Mouse (Mus musculus): ENCODE data around the gene Phgr1. TPM values are rescaled to one million over a fixed set of nuclear protein-coding genes. Genes with fewer than 3 reads are reported as not detected.

Gene Phgr1
- not detected in 2 replicates for polyA plus RNA-seq (2016; fragmentation: Nextera tagmentation; extraction: Ambion mirVana)

GRCm38 (mm10) chr2:118772158-118772874 is at the start of gene Phgr1:
Gene Phgr1, plus strand, starts transcription at chr2:118772769.
- no peaks in the 10 kb centered on the region for H3K4me1 ChIP-seq
- no peak within 1 kb of the TSS for H3K4me3 ChIP-seq
- no peaks in the 10 kb centered on the region for H3K36me3 ChIP-seq (replicated peaks)
- DNase-seq (ENCODE audit: low spot score) = no peak
- H3K9me3 ChIP-seq = no peaks in the 10 kb centered on the region
- whole genome bisulfite sequencing = 79% methylated on average over 6 of the region's 6 CpGs
- no peak within 1 kb of the TSS for H3K27ac ChIP-seq (replicated peaks)
- H3K27me3 ChIP-seq (replicated peaks; ENCODE audit: low read depth, poor library complexity, severe bottlenecking) = 0 out of 2 replicates have a peak, but pooled peaks cover 14% of the 10 kb centered on the region

GRCm38 (mm10) chr2:118723693-118724486 is 48.7 kb upstream of the Phgr1 start:
- no peak overlapping the region for H3K4me3 ChIP-seq
- no peaks in the 10 kb centered on the region for H3K9me3 ChIP-seq
- H3K27me3 ChIP-seq (replicated peaks; ENCODE audit: low read depth, poor library complexity, severe bottlenecking) = peaks cover 68% of the 10 kb centered on the region
- H3K36me3 ChIP-seq (replicated peaks) = no peaks in the 10 kb centered on the region
- no peak overlapping the region for H3K27ac ChIP-seq (replicated peaks)
- DNase-seq (ENCODE audit: low spot score) = no peak
- WGBS = 82% methylated on average over 15 of the region's 15 CpGs
- H3K4me1 ChIP-seq = peaks cover 11% of the 10 kb centered on the region

- Histone ChIP-seq H3K4me1 (peaks cover 15% of the 10 kb centered on the region), H3K9me3 (no peaks in the 10 kb centered on the region), H3K4me3 (no peak overlapping the region), H3K27ac (replicated peaks) (no peak overlapping the region), H3K36me3 (replicated peaks) (no peaks in the 10 kb centered on the region), H3K27me3 (replicated peaks; ENCODE audit: low read depth, poor library complexity, severe bottlenecking) (peaks cover 74% of the 10 kb centered on the region)
- no peak for DNase-seq (ENCODE audit: low spot score)
- 85% methylated on average over 4 of the region's 4 CpGs for WGBS
Observed at GRCm38 (mm10) chr2:118725511-118725910, 47.1 kb upstream of the Phgr1 start.

GRCm38 (mm10) chr2:118726873-118727272 is 45.7 kb upstream of the Phgr1 start:
- 80% methylated on average over 2 of the region's 2 CpGs for WGBS
- Histone ChIP-seq H3K27ac (replicated peaks) (no peak overlapping the region), H3K4me3 (no peak overlapping the region), H3K36me3 (replicated peaks) (no peaks in the 10 kb centered on the region), H3K9me3 (no peaks in the 10 kb centered on the region), H3K27me3 (replicated peaks; ENCODE audit: low read depth, poor library complexity, severe bottlenecking) (peaks cover 87% of the 10 kb centered on the region), H3K4me1 (peaks cover 15% of the 10 kb centered on the region)
- DNase-seq (ENCODE audit: low spot score) = no peak

- H3K4me3 ChIP-seq = peak overlapping the region; percentile 12; the same call in 1 of the 2 replicates
- no peaks in the 10 kb centered on the region for H3K36me3 ChIP-seq (replicated peaks)
- peaks cover 90% of the 10 kb centered on the region for H3K27me3 ChIP-seq (replicated peaks; ENCODE audit: low read depth, poor library complexity, severe bottlenecking)
- H3K4me1 ChIP-seq = peaks cover 15% of the 10 kb centered on the region
- no peak for DNase-seq (ENCODE audit: low spot score)
- no peaks in the 10 kb centered on the region for H3K9me3 ChIP-seq
- 21% methylated on average over 9 of the region's 9 CpGs for WGBS
- 0 out of 2 replicates have a peak overlapping the region, but pooled peaks have one; percentile 40 for H3K27ac ChIP-seq (replicated peaks)
Observed at GRCm38 (mm10) chr2:118727911-118728310, 44.7 kb upstream of the Phgr1 start.

GRCm38 (mm10) chr2:118728337-118728736 is 44.2 kb upstream of the Phgr1 start, which contains the start of gene Plcb2:
Gene Plcb2, minus strand, starts transcription at chr2:118728438.
- Histone ChIP-seq H3K4me1 (peaks cover 15% of the 10 kb centered on the region), H3K27me3 (replicated peaks; ENCODE audit: low read depth, poor library complexity, severe bottlenecking) (peaks cover 89% of the 10 kb centered on the region), H3K4me3 (peak within 1 kb of the TSS; percentile 12; the same call in 1 of the 2 replicates), H3K36me3 (replicated peaks) (no peaks in the 10 kb centered on the region), H3K9me3 (no peaks in the 10 kb centered on the region), H3K27ac (replicated peaks) (0 out of 2 replicates have a peak within 1 kb of the TSS, but pooled peaks have one; percentile 40)
- no peak for DNase-seq (ENCODE audit: low spot score)
- WGBS = 17% methylated on average over 7 of the region's 7 CpGs

GRCm38 (mm10) chr2:118729194-118729593 is 43.4 kb upstream of the Phgr1 start:
- Histone ChIP-seq H3K4me3 (no peak overlapping the region), H3K4me1 (peaks cover 15% of the 10 kb centered on the region), H3K27me3 (replicated peaks; ENCODE audit: low read depth, poor library complexity, severe bottlenecking) (peaks cover 89% of the 10 kb centered on the region), H3K9me3 (no peaks in the 10 kb centered on the region), H3K36me3 (replicated peaks) (no peaks in the 10 kb centered on the region), H3K27ac (replicated peaks) (no peak overlapping the region)
- no peak for DNase-seq (ENCODE audit: low spot score)
- 38% methylated on average over 4 of the region's 4 CpGs for WGBS

- peaks cover 87% of the 10 kb centered on the region for H3K27me3 ChIP-seq (replicated peaks; ENCODE audit: low read depth, poor library complexity, severe bottlenecking)
- no peak overlapping the region for H3K27ac ChIP-seq (replicated peaks)
- WGBS = 26% methylated on average over 8 of the region's 8 CpGs
- peaks cover 15% of the 10 kb centered on the region for H3K4me1 ChIP-seq
- no peaks in the 10 kb centered on the region for H3K36me3 ChIP-seq (replicated peaks)
- no peak for DNase-seq (ENCODE audit: low spot score)
- H3K4me3 ChIP-seq = no peak overlapping the region
- no peaks in the 10 kb centered on the region for H3K9me3 ChIP-seq
Observed at GRCm38 (mm10) chr2:118729816-118730621, 42.5 kb upstream of the Phgr1 start.

- DNase-seq (ENCODE audit: low spot score) = peak; percentile 58
- H3K36me3 ChIP-seq (replicated peaks) = no peaks in the 10 kb centered on the region
- H3K4me1 ChIP-seq = peaks cover 15% of the 10 kb centered on the region
- H3K4me3 ChIP-seq = no peak overlapping the region
- no peaks in the 10 kb centered on the region for H3K9me3 ChIP-seq
- H3K27me3 ChIP-seq (replicated peaks; ENCODE audit: low read depth, poor library complexity, severe bottlenecking) = peaks cover 81% of the 10 kb centered on the region
- no peak overlapping the region for H3K27ac ChIP-seq (replicated peaks)
- 12% methylated on average over 3 of the region's 3 CpGs for WGBS
Observed at GRCm38 (mm10) chr2:118730622-118730915, 42.0 kb upstream of the Phgr1 start.

GRCm38 (mm10) chr2:118731981-118732380 is 40.6 kb upstream of the Phgr1 start:
- peaks cover 15% of the 10 kb centered on the region for H3K4me1 ChIP-seq
- H3K36me3 ChIP-seq (replicated peaks) = no peaks in the 10 kb centered on the region
- DNase-seq (ENCODE audit: low spot score) = no peak
- no peak overlapping the region for H3K4me3 ChIP-seq
- no peak overlapping the region for H3K27ac ChIP-seq (replicated peaks)
- no peaks in the 10 kb centered on the region for H3K9me3 ChIP-seq
- H3K27me3 ChIP-seq (replicated peaks; ENCODE audit: low read depth, poor library complexity, severe bottlenecking) = peaks cover 79% of the 10 kb centered on the region
- 89% methylated on average over 5 of the region's 5 CpGs for WGBS

- peaks cover 66% of the 10 kb centered on the region for H3K27me3 ChIP-seq (replicated peaks; ENCODE audit: low read depth, poor library complexity, severe bottlenecking)
- H3K4me3 ChIP-seq = no peak overlapping the region
- H3K27ac ChIP-seq (replicated peaks) = no peak overlapping the region
- no peaks in the 10 kb centered on the region for H3K9me3 ChIP-seq
- H3K36me3 ChIP-seq (replicated peaks) = no peaks in the 10 kb centered on the region
- peaks cover 10% of the 10 kb centered on the region for H3K4me1 ChIP-seq
- WGBS = 59% methylated on average over 5 of the region's 5 CpGs
- no peak for DNase-seq (ENCODE audit: low spot score)
Observed at GRCm38 (mm10) chr2:118733341-118733740, 39.2 kb upstream of the Phgr1 start.

- H3K36me3 ChIP-seq (replicated peaks) = no peaks in the 10 kb centered on the region
- no peak overlapping the region for H3K4me3 ChIP-seq
- H3K27ac ChIP-seq (replicated peaks) = no peak overlapping the region
- peaks cover 40% of the 10 kb centered on the region for H3K27me3 ChIP-seq (replicated peaks; ENCODE audit: low read depth, poor library complexity, severe bottlenecking)
- 68% methylated on average over 3 of the region's 3 CpGs for WGBS
- DNase-seq (ENCODE audit: low spot score) = no peak
- H3K9me3 ChIP-seq = no peaks in the 10 kb centered on the region
- peaks cover 10% of the 10 kb centered on the region for H3K4me1 ChIP-seq
Observed at GRCm38 (mm10) chr2:118740341-118740740, 32.2 kb upstream of the Phgr1 start.
